Mouse (Mus musculus): Measurements from ENCODE around the gene Nip7.
"Not testable (repeated sequence)": the region's sequence is repeated elsewhere in the genome, so short reads cannot be mapped to it uniquely, and the experiment has no call there.

Nip7 gene

GRCm38 (mm10) chr8:107073706-107074105 lies 17.0 kb downstream of the Nip7 start:
- DNase-seq = no peak

GRCm38 (mm10) chr8:107074128-107074527 lies 17.5 kb downstream of the Nip7 start:
- no peak for DNase-seq

- DNase-seq = no peak
Measured at GRCm38 (mm10) chr8:107076239-107076888, 19.7 kb downstream of the Nip7 start.

GRCm38 (mm10) chr8:107085358-107085757 lies 28.7 kb downstream of the Nip7 start:
- peak in 1 of 2 experiments; percentile 12 for DNase-seq

GRCm38 (mm10) chr8:107086018-107086417 lies 29.3 kb downstream of the Nip7 start:
- no peak for DNase-seq

GRCm38 (mm10) chr8:107088526-107089063 lies 31.9 kb downstream of the Nip7 start:
- DNase-seq = no peak

GRCm38 (mm10) chr8:107090531-107090930 lies 33.9 kb downstream of the Nip7 start:
- no peak for DNase-seq

GRCm38 (mm10) chr8:107095717-107096365 lies 39.2 kb downstream of the Nip7 start:
- no peak for DNase-seq

- peak; percentile 98 for DNase-seq
Measured at GRCm38 (mm10) chr8:107096366-107097036, 39.8 kb downstream of the Nip7 start, which contains the start of gene Terf2. Gene Terf2 (minus strand): TSS chr8:107096547.

- no peak for DNase-seq
Measured at GRCm38 (mm10) chr8:107100635-107101034, 44.0 kb downstream of the Nip7 start.

GRCm38 (mm10) chr8:107104547-107104946 lies 47.9 kb downstream of the Nip7 start:
- DNase-seq = peak; percentile 68 to 70

GRCm38 (mm10) chr8:107108089-107108488 lies 51.4 kb downstream of the Nip7 start:
- not testable (repeated sequence) for DNase-seq

GRCm38 (mm10) chr8:107108978-107109720 lies 52.5 kb downstream of the Nip7 start:
- no peak for DNase-seq

GRCm38 (mm10) chr8:107109816-107110435 lies 53.2 kb downstream of the Nip7 start:
- no peak for DNase-seq

All from cerebellum, postnatal 36 days (tissue).